Mouse (Mus musculus) embryo, embryonic 10 days (tissue): ENCODE measurements around the gene Llph.

ENCODE experiments used
- DNase-seq: peaks from one replicate; pipeline ENCODE4 v3.0.0-alpha.2; 2015; ENCODE audit warnings: low spot score

The Llph gene

GRCm38 (mm10) chr10:120279482-120280128, 52.7 kb downstream of the Llph start:
- no peak for DNase-seq

GRCm38 (mm10) chr10:120280375-120280774, 53.5 kb downstream of the Llph start:
- DNase-seq, result no peak

GRCm38 (mm10) chr10:120281700-120282099, 54.8 kb downstream of the Llph start:
- no peak for DNase-seq
